Mouse (Mus musculus): ENCODE measurements around the gene Rad9a.

DNA sequence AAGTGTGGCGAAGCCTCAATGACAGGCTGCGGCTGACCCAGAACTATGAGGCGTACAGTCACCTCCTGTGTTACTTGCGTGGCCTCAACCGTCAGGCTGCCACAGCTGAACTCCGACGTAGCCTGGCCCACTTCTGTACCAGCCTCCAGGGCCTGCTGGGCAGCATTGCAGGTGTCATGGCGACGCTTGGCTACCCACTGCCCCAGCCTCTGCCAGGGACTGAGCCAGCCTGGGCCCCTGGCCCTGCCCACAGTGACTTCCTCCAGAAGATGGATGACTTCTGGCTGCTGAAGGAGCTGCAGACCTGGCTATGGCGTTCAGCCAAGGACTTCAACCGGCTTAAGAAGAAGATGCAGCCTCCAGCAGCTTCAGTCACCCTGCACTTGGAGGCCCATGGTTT, 20.7 kb upstream of the Rad9a start:
- TF ChIP-seq FOSL1 (IDR thresholded peaks at IDR 0.05; ENCODE audit: insufficient read depth, low read length, poor library complexity, severe bottlenecking) (no peak), CTCF (IDR thresholded peaks at IDR 0.05; ENCODE audit: control insufficient read depth, insufficient read depth, insufficient read length) (no peak), MAX (IDR thresholded peaks at IDR 0.05) (no peak)

All from C2C12 (cell line).